ENCODE assay signal across 43 mouse cellular contexts in genomic region chr17:38171088-38171487, GRCm38 (mm10). TPM values are rescaled to one million over a fixed set of nuclear protein-coding genes. Genes with fewer than 3 reads are reported as not detected.
"Had no signal": no experiment of that assay in that cellular context is flagged by ENCODE, and none has a peak within 500 bp of the region (broad histone marks: within the 10 kb centered on the region; RNA-seq: fewer than 3 reads in every experiment).

Gene Olfr134, plus strand, starts transcription at chr17:38171388.

- H3K4me1 ChIP-seq: heart, embryonic 12.5 days; heart, embryonic 13.5 days; heart, embryonic 15.5 days; hindbrain, embryonic 10.5 days; hindbrain, embryonic 12.5 days; hindbrain, embryonic 13.5 days; hindbrain, embryonic 15.5 days; intestine, embryonic 15.5 days; kidney, embryonic 15.5 days had no signal

- ATAC-seq: hindbrain, embryonic 16.5 days; hindbrain, postnatal 0 days; inflammation-experienced regulatory T-cells, adult 6 months; intestine, embryonic 15.5 days; intestine, embryonic 16.5 days; intestine, postnatal 0 days had no signal

- H3K4me3 ChIP-seq: heart, embryonic 12.5 days; heart, embryonic 13.5 days; heart, embryonic 15.5 days; hindbrain, embryonic 10.5 days; hindbrain, embryonic 12.5 days; hindbrain, embryonic 13.5 days; hindbrain, embryonic 15.5 days; intestine, embryonic 15.5 days; kidney, embryonic 15.5 days; layer of hippocampus, adult 2 months; left cerebral cortex, adult 2 months had no signal

- H3K9me3 ChIP-seq: heart, embryonic 12.5 days; heart, embryonic 15.5 days; hindbrain, embryonic 10.5 days; hindbrain, embryonic 12.5 days; hindbrain, embryonic 13.5 days; hindbrain, embryonic 15.5 days; intestine, embryonic 15.5 days; kidney, embryonic 15.5 days had no signal

- H3K4me2 ChIP-seq: heart, embryonic 11.5 days; heart, embryonic 12.5 days; heart, embryonic 13.5 days; heart, embryonic 15.5 days; hindbrain, embryonic 12.5 days; hindbrain, embryonic 13.5 days; hindbrain, embryonic 14.5 days; hindbrain, embryonic 15.5 days; intestine, embryonic 15.5 days; kidney, embryonic 15.5 days had no signal

- DNase-seq: heart, postnatal 10 days; heart, postnatal 14 days; heart, postnatal 36 days; heart, postnatal 4 days; kidney, adult 11 months; kidney, adult 18-20 months; kidney, adult 2 months; kidney, adult 8-10 months; kidney, adult 9 months; kidney, postnatal 10 days; kidney, postnatal 14 days; kidney, postnatal 25 days; kidney, postnatal 36 days; kidney, postnatal 4 days; layer of hippocampus, adult 9-11 months; layer of hippocampus, postnatal 36 days had no signal

- H3K9ac ChIP-seq: heart, embryonic 12.5 days; heart, embryonic 13.5 days; heart, embryonic 15.5 days; hindbrain, embryonic 12.5 days; hindbrain, embryonic 13.5 days; hindbrain, embryonic 14.5 days; hindbrain, embryonic 15.5 days; intestine, embryonic 15.5 days; kidney, embryonic 15.5 days had no signal

- H3K27me3 ChIP-seq: heart, embryonic 12.5 days; heart, embryonic 13.5 days; heart, embryonic 15.5 days; hindbrain, embryonic 12.5 days; hindbrain, embryonic 13.5 days; hindbrain, embryonic 15.5 days; intestine, embryonic 15.5 days; kidney, embryonic 15.5 days had no signal

- H3K27ac ChIP-seq: heart, embryonic 13.5 days; heart, embryonic 15.5 days; hindbrain, embryonic 10.5 days; hindbrain, embryonic 12.5 days; hindbrain, embryonic 13.5 days; hindbrain, embryonic 14.5 days; hindbrain, embryonic 15.5 days; hindbrain, postnatal 0 days; intestine, embryonic 15.5 days; kidney, embryonic 15.5 days; kidney, postnatal 0 days; layer of hippocampus, adult 2 months; left cerebral cortex, adult 2 months had no signal

- H3K36me3 ChIP-seq: heart, embryonic 12.5 days; heart, embryonic 13.5 days; heart, embryonic 15.5 days; hindbrain, embryonic 10.5 days; hindbrain, embryonic 12.5 days; hindbrain, embryonic 13.5 days; hindbrain, embryonic 15.5 days; intestine, embryonic 15.5 days; kidney, embryonic 15.5 days had no signal

RNA-seq across cellular contexts. Expression of gene Olfr134, which starts in this region (rescaled TPM):
- polyA plus RNA-seq: heart, embryonic 11.5 days; heart, embryonic 12.5 days; heart, embryonic 13.5 days; heart, embryonic 14.5 days; heart, embryonic 15.5 days; heart, embryonic 16.5 days; heart, postnatal 0 days; hindbrain, embryonic 10.5 days; hindbrain, embryonic 11.5 days; hindbrain, embryonic 12.5 days; hindbrain, embryonic 13.5 days; hindbrain, embryonic 14.5 days; hindbrain, embryonic 15.5 days; hindbrain, embryonic 16.5 days; hindbrain, postnatal 0 days; inflammation-experienced regulatory T-cells, adult 6 months; intestine, embryonic 14.5 days; intestine, embryonic 15.5 days; intestine, embryonic 16.5 days; intestine, postnatal 0 days; kidney, adult 2 months; kidney, embryonic 14.5 days; kidney, embryonic 15.5 days; kidney, embryonic 16.5 days; kidney, postnatal 0 days; large intestine, adult 2 months had no signal
